Mouse (Mus musculus): ENCODE data around the gene Gm1043.

The Gm1043 gene

GRCm38 (mm10) chr5:37220575-37220974 is 135.4 kb downstream of the Gm1043 start:
- DNase-seq (ENCODE audit: low read depth, low spot score), result no peak
- Histone ChIP-seq H3K36me3 (ENCODE audit: control insufficient read depth, insufficient read depth, low read length, poor library complexity, severe bottlenecking) (no peaks in the 10 kb centered on the region), H3K27me3 (ENCODE audit: control insufficient read depth, insufficient read depth, low read length, poor library complexity, severe bottlenecking) (0 out of 2 replicates have a peak, but pooled peaks cover 2% of the 10 kb centered on the region)

- Histone ChIP-seq H3K36me3 (ENCODE audit: control insufficient read depth, insufficient read depth, low read length, poor library complexity, severe bottlenecking) (no peaks in the 10 kb centered on the region), H3K27me3 (ENCODE audit: control insufficient read depth, insufficient read depth, low read length, poor library complexity, severe bottlenecking) (0 out of 2 replicates have a peak, but pooled peaks cover 2% of the 10 kb centered on the region)
- DNase-seq (ENCODE audit: low read depth, low spot score), result no peak
These were observed 136.4 kb downstream of the Gm1043 start for GRCm38 (mm10) chr5:37221563-37221962.

DNA sequence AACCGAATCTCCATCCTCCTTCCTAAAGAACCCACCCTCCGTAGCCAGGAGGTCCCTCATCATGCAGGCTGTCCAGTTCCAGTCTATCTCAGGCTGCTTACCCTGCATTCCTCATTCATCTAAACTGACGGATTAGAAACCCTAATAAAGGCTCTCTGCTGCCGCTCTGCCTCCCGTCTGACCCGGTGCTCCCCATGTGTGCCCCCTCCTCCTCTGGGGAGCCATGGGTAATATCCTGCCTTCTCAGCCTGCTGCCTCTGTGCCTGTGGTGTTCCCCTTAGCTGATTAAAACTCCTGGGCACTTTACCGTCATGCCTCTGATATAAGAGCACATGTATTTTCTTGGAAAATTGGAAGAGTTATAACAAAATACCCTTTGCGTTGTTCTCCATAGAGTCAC is 137.1 kb downstream of the Gm1043 start:
- Histone ChIP-seq H3K36me3 (ENCODE audit: control insufficient read depth, insufficient read depth, low read length, poor library complexity, severe bottlenecking) (no peaks in the 10 kb centered on the region), H3K27me3 (ENCODE audit: control insufficient read depth, insufficient read depth, low read length, poor library complexity, severe bottlenecking) (0 out of 2 replicates have a peak, but pooled peaks cover 2% of the 10 kb centered on the region)
- no peak for DNase-seq (ENCODE audit: low read depth, low spot score)

GRCm38 (mm10) chr5:37225708-37226107 is 140.5 kb downstream of the Gm1043 start:
- Histone ChIP-seq H3K27me3 (ENCODE audit: control insufficient read depth, insufficient read depth, low read length, poor library complexity, severe bottlenecking) (0 out of 2 replicates have a peak, but pooled peaks cover 2% of the 10 kb centered on the region), H3K36me3 (ENCODE audit: control insufficient read depth, insufficient read depth, low read length, poor library complexity, severe bottlenecking) (no peaks in the 10 kb centered on the region)
- no peak for DNase-seq (ENCODE audit: low read depth, low spot score)

GRCm38 (mm10) chr5:37227956-37228680 is 142.9 kb downstream of the Gm1043 start:
- Histone ChIP-seq H3K36me3 (ENCODE audit: control insufficient read depth, insufficient read depth, low read length, poor library complexity, severe bottlenecking) (no peaks in the 10 kb centered on the region), H3K27me3 (ENCODE audit: control insufficient read depth, insufficient read depth, low read length, poor library complexity, severe bottlenecking) (0 out of 2 replicates have a peak, but pooled peaks cover 2% of the 10 kb centered on the region)
- DNase-seq (ENCODE audit: low read depth, low spot score), result no peak

DNA sequence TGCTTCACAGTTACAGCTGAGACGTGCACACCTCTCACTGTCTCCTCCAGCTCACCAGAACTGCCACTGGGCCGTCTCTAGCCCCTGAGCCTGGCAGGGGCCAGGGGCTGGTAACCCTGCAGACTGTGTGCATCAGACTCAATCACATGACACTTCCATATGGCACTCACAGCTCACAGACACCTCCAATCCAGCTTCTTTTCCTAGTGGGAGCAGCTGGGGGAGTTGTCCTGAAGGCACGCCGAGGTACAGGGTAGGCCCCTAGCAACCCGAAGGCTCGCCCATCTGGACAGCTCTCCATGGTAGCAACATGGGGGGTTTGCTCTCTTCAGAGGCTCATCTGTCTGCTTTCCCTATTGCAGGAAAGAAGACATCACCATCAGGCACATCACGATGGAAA is 143.7 kb downstream of the Gm1043 start:
- DNase-seq (ENCODE audit: low read depth, low spot score), result no peak
- Histone ChIP-seq H3K27me3 (ENCODE audit: control insufficient read depth, insufficient read depth, low read length, poor library complexity, severe bottlenecking) (no peaks in the 10 kb centered on the region), H3K36me3 (ENCODE audit: control insufficient read depth, insufficient read depth, low read length, poor library complexity, severe bottlenecking) (no peaks in the 10 kb centered on the region)

GRCm38 (mm10) chr5:37233010-37233557 is 147.9 kb downstream of the Gm1043 start:
- H3K27me3 ChIP-seq (ENCODE audit: control insufficient read depth, insufficient read depth, low read length, poor library complexity, severe bottlenecking), result no peaks in the 10 kb centered on the region
- H3K36me3 ChIP-seq (ENCODE audit: control insufficient read depth, insufficient read depth, low read length, poor library complexity, severe bottlenecking), result no peaks in the 10 kb centered on the region
- no peak for DNase-seq (ENCODE audit: low read depth, low spot score)

DNA sequence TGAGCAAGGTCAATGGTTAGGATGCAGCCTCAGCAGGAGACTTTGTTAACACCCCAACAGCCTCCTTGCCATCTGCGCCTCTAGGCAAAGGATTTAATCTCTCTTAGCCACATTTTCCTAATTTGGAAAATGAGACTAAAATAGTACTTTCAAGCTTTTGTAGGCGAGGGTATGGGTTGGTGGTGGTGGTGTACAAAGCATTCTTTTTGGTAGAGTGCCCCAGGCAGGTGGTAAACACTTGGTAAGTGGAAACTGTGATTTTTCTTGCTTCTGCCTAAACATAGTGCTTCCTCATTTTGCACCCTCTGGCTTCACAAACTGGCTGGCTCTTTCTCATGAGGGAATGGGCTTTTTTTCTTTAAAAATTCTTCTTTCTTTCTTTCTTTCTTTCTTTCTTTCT is 153.5 kb downstream of the Gm1043 start:
- no peaks in the 10 kb centered on the region for H3K27me3 ChIP-seq (ENCODE audit: control insufficient read depth, insufficient read depth, low read length, poor library complexity, severe bottlenecking)
- H3K36me3 ChIP-seq (ENCODE audit: control insufficient read depth, insufficient read depth, low read length, poor library complexity, severe bottlenecking), result no peaks in the 10 kb centered on the region
- DNase-seq (ENCODE audit: low read depth, low spot score), result no peak

DNA sequence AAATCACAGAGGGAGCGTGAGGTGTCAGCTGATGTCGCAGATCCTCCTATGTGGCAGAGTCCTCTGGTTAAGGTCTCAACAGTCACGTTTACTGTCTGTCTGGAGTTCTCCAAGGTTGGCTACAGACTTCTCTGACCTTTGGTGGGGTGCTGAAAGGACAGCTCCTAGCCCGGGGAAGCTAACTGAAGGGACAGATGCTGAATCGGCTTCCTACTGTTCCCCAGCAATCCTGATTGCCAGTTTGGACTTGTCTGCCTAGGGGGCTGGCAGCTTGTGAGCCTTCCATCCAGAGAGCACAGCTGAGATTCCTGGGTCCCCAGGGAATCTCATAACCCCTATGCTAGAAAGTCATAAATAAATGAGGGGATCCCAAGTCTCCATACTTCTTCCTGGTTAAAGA is 155.4 kb downstream of the Gm1043 start:
- 0 out of 2 replicates have a peak, but pooled peaks cover 2% of the 10 kb centered on the region for H3K27me3 ChIP-seq (ENCODE audit: control insufficient read depth, insufficient read depth, low read length, poor library complexity, severe bottlenecking)
- no peak for DNase-seq (ENCODE audit: low read depth, low spot score)
- no peaks in the 10 kb centered on the region for H3K36me3 ChIP-seq (ENCODE audit: control insufficient read depth, insufficient read depth, low read length, poor library complexity, severe bottlenecking)

DNA sequence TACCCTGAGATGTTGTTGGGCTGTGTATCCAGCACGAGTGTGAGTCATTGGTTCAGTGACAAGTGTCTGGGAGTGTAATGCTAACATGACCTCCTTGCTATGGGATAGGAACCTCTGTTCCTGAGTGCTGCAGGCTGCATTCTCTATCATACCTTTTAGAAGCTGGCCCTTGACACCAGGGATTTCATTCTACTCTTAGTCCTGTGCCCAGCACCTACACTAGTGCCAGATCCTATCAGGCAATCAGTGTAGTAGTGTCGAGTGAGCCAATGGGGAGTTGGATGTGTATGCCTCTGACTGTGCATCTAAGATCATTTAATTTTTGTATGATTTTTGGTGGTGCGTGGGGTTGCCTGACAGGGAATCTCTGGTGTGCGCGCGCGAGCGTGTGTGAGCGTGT is 156.1 kb downstream of the Gm1043 start:
- H3K27me3 ChIP-seq (ENCODE audit: control insufficient read depth, insufficient read depth, low read length, poor library complexity, severe bottlenecking), result 0 out of 2 replicates have a peak, but pooled peaks cover 2% of the 10 kb centered on the region
- no peak for DNase-seq (ENCODE audit: low read depth, low spot score)
- no peaks in the 10 kb centered on the region for H3K36me3 ChIP-seq (ENCODE audit: control insufficient read depth, insufficient read depth, low read length, poor library complexity, severe bottlenecking)

DNA sequence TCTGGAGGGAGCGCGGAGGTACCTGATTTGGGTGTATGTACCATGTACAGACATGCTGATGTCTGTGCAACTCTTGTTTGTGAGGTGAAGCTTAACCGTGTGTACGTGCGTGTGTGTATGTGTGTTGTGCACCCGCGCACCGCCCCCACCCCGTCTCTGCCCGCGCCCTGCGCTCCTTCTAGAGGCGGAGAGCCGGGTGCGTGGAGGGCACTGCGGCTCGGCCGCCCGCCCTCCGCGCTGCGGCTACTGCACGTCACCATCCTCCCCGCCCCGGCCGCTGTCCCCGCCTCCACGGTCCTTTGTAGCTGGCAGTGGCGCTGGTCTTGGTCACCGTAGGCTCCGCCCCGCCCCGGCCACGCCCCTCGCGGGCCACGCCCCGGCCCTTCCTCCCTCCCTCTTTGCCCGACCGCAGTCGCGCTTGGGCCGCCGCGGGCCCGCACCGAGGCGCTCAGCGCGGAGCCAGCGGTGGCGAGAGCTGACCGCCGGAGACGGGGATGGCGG is 156.5 kb downstream of the Gm1043 start, which contains the start of gene Crmp1:
TSS of gene Crmp1 (plus strand) at position 290 of the 501 bp plus-strand sequence.
- no peak for DNase-seq (ENCODE audit: low read depth, low spot score)
- no peaks in the 10 kb centered on the region for H3K36me3 ChIP-seq (ENCODE audit: control insufficient read depth, insufficient read depth, low read length, poor library complexity, severe bottlenecking)

DNA sequence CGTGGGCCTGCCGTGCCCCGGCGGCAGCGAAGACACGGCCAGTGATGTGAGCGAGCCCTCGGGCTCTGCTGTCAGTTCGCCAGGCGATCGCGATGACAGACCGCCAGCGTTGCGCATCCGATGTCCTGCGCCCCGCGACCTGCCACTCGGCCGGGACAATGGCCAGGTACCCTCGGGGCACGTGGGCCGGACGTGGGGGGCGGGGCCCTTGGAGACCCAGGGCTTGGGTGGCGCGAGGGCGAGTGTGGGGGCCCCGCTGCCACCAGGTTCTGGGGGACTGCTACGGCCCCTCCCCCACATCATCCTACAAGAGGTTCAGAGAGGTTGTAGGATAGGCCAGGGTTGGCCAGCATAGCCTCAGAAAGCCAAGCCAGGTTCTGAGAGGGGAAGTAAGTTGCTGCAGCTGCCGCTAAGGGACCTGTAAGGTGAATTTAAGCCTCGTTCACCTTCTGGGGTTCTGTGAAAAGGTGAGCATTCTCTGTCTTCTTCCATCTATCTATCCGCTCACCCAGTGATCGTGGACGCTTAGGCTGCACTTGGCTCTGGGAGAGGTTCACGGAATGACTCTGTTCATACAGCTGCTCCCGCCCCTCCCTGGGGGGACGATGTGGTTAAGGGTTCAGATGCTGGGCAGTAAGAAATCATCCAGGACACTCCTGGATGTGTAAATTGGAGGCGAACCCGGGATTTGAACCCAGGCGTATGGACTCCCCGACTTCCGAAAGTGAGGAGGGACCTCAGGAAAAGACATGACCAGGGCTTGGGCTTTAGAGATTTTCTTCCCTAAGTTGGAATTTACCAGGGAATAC is 157.4 kb downstream of the Gm1043 start:
- DNase-seq (ENCODE audit: low read depth, low spot score), result no peak
- H3K36me3 ChIP-seq (ENCODE audit: control insufficient read depth, insufficient read depth, low read length, poor library complexity, severe bottlenecking), result no peaks in the 10 kb centered on the region
- peaks cover 3% of the 10 kb centered on the region; the same call in 1 of the 2 replicates for H3K27me3 ChIP-seq (ENCODE audit: control insufficient read depth, insufficient read depth, low read length, poor library complexity, severe bottlenecking)

More for the DNA sequence above, 156.5 kb downstream of the Gm1043 start, which contains the start of gene Crmp1:
- H3K27me3 ChIP-seq (ENCODE audit: control insufficient read depth, insufficient read depth, low read length, poor library complexity, severe bottlenecking), result 0 out of 2 replicates have a peak, but pooled peaks cover 2% of the 10 kb centered on the region

GRCm38 (mm10) chr5:37243169-37243886 is 158.2 kb downstream of the Gm1043 start:
- H3K36me3 ChIP-seq (ENCODE audit: control insufficient read depth, insufficient read depth, low read length, poor library complexity, severe bottlenecking), result no peaks in the 10 kb centered on the region
- H3K27me3 ChIP-seq (ENCODE audit: control insufficient read depth, insufficient read depth, low read length, poor library complexity, severe bottlenecking), result peaks cover 3% of the 10 kb centered on the region; the same call in 1 of the 2 replicates
- DNase-seq (ENCODE audit: low read depth, low spot score), result peak; percentile 33

GRCm38 (mm10) chr5:37244161-37244560 is 159.0 kb downstream of the Gm1043 start:
- no peak for DNase-seq (ENCODE audit: low read depth, low spot score)
- H3K27me3 ChIP-seq (ENCODE audit: control insufficient read depth, insufficient read depth, low read length, poor library complexity, severe bottlenecking), result peaks cover 3% of the 10 kb centered on the region; the same call in 1 of the 2 replicates

More at GRCm38 (mm10) chr5:37244161-37244560, 159.0 kb downstream of the Gm1043 start:
- H3K36me3 ChIP-seq (ENCODE audit: control insufficient read depth, insufficient read depth, low read length, poor library complexity, severe bottlenecking), result no peaks in the 10 kb centered on the region
